Mouse (Mus musculus): ENCODE data around the gene Ror1. TPM values are rescaled to one million over a fixed set of nuclear protein-coding genes. Genes with fewer than 3 reads are reported as not detected.

Ror1 gene
- total and polyA plus RNA-seq, 3 experiments = 0.05 TPM; not detected in 2

DNA sequence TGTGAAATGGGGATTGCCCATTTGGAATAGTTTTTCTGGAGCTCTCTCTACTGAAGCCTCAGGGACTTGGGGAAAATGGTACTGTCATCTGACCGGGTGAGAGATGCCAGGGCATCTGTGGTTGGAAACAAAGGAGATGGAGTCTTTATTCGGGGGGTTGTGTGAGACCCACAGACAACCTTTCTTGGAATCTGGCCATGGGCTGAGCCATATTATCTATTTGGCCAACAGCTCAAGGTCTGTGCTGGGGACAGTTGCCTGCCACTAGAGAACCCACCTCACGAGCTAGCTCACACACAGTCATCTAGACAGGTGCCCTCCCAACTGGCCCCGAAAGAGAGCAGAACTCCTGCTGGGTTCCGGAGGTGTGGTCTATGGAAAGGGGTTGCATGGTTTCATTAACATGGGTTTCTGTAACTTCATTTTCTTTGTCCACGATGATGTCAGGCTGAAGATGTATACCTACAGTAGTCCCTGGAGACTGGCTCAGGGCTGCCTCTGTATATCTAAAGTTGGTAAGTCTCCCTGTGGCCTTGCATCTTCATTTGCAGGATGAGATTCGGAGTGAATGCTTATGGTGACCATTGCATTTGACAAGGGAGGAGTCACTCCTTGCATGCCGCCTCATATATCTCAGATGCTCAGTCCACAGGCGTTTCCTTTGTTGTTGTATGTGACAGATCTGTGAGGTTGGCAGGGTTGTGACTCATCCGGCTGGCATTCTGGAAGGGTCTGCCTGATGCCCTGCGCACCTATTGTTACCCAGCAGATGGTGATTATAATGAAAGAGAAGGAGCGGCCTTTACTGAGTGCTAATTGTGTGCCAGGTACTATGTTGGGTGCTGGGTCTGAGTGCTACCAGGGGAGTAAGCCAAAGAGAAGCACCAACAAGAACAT is 32.7 kb downstream of the Ror1 start:
- no peaks in the 10 kb centered on the region for H3K4me1 ChIP-seq (ENCODE audit: insufficient read depth, low read depth, low read length)
- H3K36me3 ChIP-seq (replicated peaks) = no peaks in the 10 kb centered on the region
- ATAC-seq (ENCODE audit: extremely low read depth, insufficient number of reproducible peaks, low FRiP score, poor library complexity, severe bottlenecking) (no peak), DNase-seq (ENCODE audit: low spot score) (no peak)
- no peak overlapping the region for H3K4me3 ChIP-seq (ENCODE audit: low read depth, low read length)
- no peaks in the 10 kb centered on the region for H3K27me3 ChIP-seq (ENCODE audit: insufficient read depth, low read length)
- TF ChIP-seq GATA2 (IDR thresholded peaks at IDR 0.05; ENCODE audit: borderline replicate concordance, low read depth, low read length) (no peak), GATA1 (IDR thresholded peaks at IDR 0.05; ENCODE audit: borderline replicate concordance, low read length) (no peak), TAL1 (conservative IDR thresholded peaks at IDR 0.05; ENCODE audit: low read depth, low read length) (no peak), CTCF (IDR thresholded peaks at IDR 0.05; ENCODE audit: low read depth, low read length) (no peak), POLR2AphosphoS5 (IDR thresholded peaks at IDR 0.05; ENCODE audit: insufficient replicate concordance, low read depth, low read length) (no peak)
- H3K9me3 ChIP-seq (replicated peaks) = no peaks in the 10 kb centered on the region

DNA sequence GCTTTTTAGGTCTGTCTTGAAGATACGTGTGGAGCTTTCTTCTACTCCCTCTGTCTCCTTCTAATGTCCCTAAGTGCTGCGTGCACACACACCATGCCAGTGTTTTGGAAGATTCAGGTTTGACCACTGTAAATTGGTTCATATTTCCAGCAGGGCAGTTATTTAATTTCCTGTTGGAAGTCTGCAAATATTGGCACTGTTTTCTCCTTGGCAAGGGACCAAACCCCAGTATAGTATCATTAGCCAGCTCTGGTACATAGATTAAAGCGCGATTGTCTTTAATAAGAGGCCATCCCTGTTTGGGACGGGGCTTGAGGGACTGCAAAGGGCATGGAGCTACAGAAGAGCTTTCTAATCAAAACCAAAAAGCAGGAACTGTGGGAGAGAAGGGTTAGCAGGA is 33.6 kb downstream of the Ror1 start:
- H3K36me3 ChIP-seq (replicated peaks) = no peaks in the 10 kb centered on the region
- ATAC-seq (ENCODE audit: extremely low read depth, insufficient number of reproducible peaks, low FRiP score, poor library complexity, severe bottlenecking) (no peak), DNase-seq (ENCODE audit: low spot score) (no peak)
- no peak overlapping the region for H3K4me3 ChIP-seq (ENCODE audit: low read depth, low read length)
- H3K4me1 ChIP-seq (ENCODE audit: insufficient read depth, low read depth, low read length) = no peaks in the 10 kb centered on the region
- TF ChIP-seq TAL1 (conservative IDR thresholded peaks at IDR 0.05; ENCODE audit: low read depth, low read length) (no peak), CTCF (IDR thresholded peaks at IDR 0.05; ENCODE audit: low read depth, low read length) (no peak), GATA2 (IDR thresholded peaks at IDR 0.05; ENCODE audit: borderline replicate concordance, low read depth, low read length) (no peak), GATA1 (IDR thresholded peaks at IDR 0.05; ENCODE audit: borderline replicate concordance, low read length) (no peak), POLR2AphosphoS5 (IDR thresholded peaks at IDR 0.05; ENCODE audit: insufficient replicate concordance, low read depth, low read length) (no peak)
- H3K27me3 ChIP-seq (ENCODE audit: insufficient read depth, low read length) = no peaks in the 10 kb centered on the region
- no peaks in the 10 kb centered on the region for H3K9me3 ChIP-seq (replicated peaks)

DNA sequence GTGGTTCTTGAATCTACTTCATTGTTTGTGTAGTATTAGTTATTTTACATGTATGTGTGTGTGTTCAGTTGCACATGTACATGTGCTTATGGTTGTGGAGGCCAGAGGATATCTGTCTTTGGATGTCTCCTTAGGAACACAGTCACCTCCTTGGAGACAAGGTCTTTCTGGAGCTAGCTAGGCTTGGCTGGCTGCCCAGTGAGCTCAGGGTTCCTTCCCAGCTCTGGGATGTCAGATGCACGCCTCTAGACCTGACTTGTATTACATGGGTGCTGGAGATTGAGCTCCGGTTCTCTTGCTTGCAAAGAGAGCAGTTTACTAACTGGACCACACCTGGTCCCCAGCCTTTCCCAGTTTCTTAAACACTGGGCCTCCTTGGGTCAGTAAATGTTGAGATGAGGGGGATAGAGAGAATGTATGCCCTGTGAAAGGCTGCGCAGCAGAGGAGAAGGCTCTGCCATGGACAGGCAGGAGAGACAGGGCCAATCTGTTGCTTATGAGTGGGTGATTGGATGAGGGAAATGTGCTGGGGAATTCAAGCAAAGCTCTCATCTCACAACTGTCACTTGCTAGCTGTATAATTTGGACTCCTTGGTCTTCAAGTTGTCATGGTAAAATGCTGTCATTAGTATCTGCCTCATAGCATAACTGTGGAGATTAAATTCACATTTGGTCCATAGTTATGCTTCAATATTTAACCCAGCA is 35.3 kb downstream of the Ror1 start:
- no peak for DNase-seq (ENCODE audit: low spot score)
- Histone ChIP-seq H3K36me3 (replicated peaks) (no peaks in the 10 kb centered on the region), H3K4me1 (ENCODE audit: insufficient read depth, low read depth, low read length) (no peaks in the 10 kb centered on the region), H3K9me3 (replicated peaks) (no peaks in the 10 kb centered on the region), H3K27me3 (ENCODE audit: insufficient read depth, low read length) (no peaks in the 10 kb centered on the region), H3K4me3 (ENCODE audit: low read depth, low read length) (no peak overlapping the region)
- ATAC-seq (ENCODE audit: extremely low read depth, insufficient number of reproducible peaks, low FRiP score, poor library complexity, severe bottlenecking) = no peak
- TF ChIP-seq TAL1 (conservative IDR thresholded peaks at IDR 0.05; ENCODE audit: low read depth, low read length) = no peak
- no peak for TF ChIP-seq GATA1 (IDR thresholded peaks at IDR 0.05; ENCODE audit: borderline replicate concordance, low read length)
- no peak for TF ChIP-seq CTCF (IDR thresholded peaks at IDR 0.05; ENCODE audit: low read depth, low read length)
- TF ChIP-seq POLR2AphosphoS5 (IDR thresholded peaks at IDR 0.05; ENCODE audit: insufficient replicate concordance, low read depth, low read length) = no peak
- TF ChIP-seq GATA2 (IDR thresholded peaks at IDR 0.05; ENCODE audit: borderline replicate concordance, low read depth, low read length) = no peak

DNA sequence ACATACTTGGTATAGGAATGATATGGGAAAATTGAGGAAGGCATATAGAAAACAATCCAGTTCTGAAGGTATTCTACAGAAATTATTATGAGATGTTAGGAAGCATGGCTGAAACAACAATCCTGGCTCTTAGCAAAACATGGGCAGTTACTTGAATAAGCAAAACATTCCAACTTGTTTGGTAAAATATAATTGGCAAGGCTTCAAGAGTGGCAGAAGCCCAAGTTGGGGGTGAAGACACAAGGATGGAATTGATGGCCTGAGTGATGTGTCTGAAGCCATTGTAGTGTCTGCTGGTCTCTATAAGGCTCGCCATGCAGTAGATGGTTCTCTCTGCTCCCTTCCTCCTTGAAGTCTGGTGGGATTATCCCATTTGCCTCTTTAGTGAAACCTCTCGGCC is 35.9 kb downstream of the Ror1 start:
- H3K4me3 ChIP-seq (ENCODE audit: low read depth, low read length) = no peak overlapping the region
- no peaks in the 10 kb centered on the region for H3K4me1 ChIP-seq (ENCODE audit: insufficient read depth, low read depth, low read length)
- no peaks in the 10 kb centered on the region for H3K9me3 ChIP-seq (replicated peaks)
- no peak for TF ChIP-seq CTCF (IDR thresholded peaks at IDR 0.05; ENCODE audit: low read depth, low read length)
- no peak for TF ChIP-seq TAL1 (conservative IDR thresholded peaks at IDR 0.05; ENCODE audit: low read depth, low read length)
- no peak for TF ChIP-seq POLR2AphosphoS5 (IDR thresholded peaks at IDR 0.05; ENCODE audit: insufficient replicate concordance, low read depth, low read length)
- TF ChIP-seq GATA1 (IDR thresholded peaks at IDR 0.05; ENCODE audit: borderline replicate concordance, low read length) = no peak
- no peak for TF ChIP-seq GATA2 (IDR thresholded peaks at IDR 0.05; ENCODE audit: borderline replicate concordance, low read depth, low read length)
- DNase-seq (ENCODE audit: low spot score) = no peak
- H3K36me3 ChIP-seq (replicated peaks) = no peaks in the 10 kb centered on the region
- ATAC-seq (ENCODE audit: extremely low read depth, insufficient number of reproducible peaks, low FRiP score, poor library complexity, severe bottlenecking) = no peak
- H3K27me3 ChIP-seq (ENCODE audit: insufficient read depth, low read length) = no peaks in the 10 kb centered on the region

DNA sequence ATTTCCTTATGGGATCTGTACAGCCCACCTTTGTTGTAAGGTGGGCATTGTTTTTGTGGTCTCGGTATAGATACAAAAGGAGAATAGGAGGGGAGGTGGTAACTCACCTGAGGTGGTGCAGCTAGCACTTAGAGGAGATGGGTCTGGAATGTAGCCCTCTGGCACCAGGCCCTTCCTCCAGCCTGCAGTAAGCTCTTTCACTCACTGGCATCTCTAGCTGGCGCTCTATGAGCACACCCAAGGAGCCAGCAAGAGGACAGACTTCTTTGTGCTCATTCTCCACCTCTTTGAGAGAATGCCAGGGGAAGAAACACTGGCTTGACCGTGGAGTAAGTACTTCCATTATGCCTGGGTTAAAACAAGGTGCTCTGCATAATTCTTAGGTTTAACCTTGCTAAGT is 36.7 kb downstream of the Ror1 start:
- H3K9me3 ChIP-seq (replicated peaks) = no peaks in the 10 kb centered on the region
- no peaks in the 10 kb centered on the region for H3K27me3 ChIP-seq (ENCODE audit: insufficient read depth, low read length)
- ATAC-seq (ENCODE audit: extremely low read depth, insufficient number of reproducible peaks, low FRiP score, poor library complexity, severe bottlenecking) (no peak), DNase-seq (ENCODE audit: low spot score) (no peak)
- H3K36me3 ChIP-seq (replicated peaks) = no peaks in the 10 kb centered on the region
- H3K4me1 ChIP-seq (ENCODE audit: insufficient read depth, low read depth, low read length) = no peaks in the 10 kb centered on the region
- no peak for TF ChIP-seq CTCF (IDR thresholded peaks at IDR 0.05; ENCODE audit: low read depth, low read length)
- no peak for TF ChIP-seq TAL1 (conservative IDR thresholded peaks at IDR 0.05; ENCODE audit: low read depth, low read length)
- TF ChIP-seq POLR2AphosphoS5 (IDR thresholded peaks at IDR 0.05; ENCODE audit: insufficient replicate concordance, low read depth, low read length) = no peak
- no peak for TF ChIP-seq GATA1 (IDR thresholded peaks at IDR 0.05; ENCODE audit: borderline replicate concordance, low read length)
- no peak for TF ChIP-seq GATA2 (IDR thresholded peaks at IDR 0.05; ENCODE audit: borderline replicate concordance, low read depth, low read length)
- no peak overlapping the region for H3K4me3 ChIP-seq (ENCODE audit: low read depth, low read length)

DNA sequence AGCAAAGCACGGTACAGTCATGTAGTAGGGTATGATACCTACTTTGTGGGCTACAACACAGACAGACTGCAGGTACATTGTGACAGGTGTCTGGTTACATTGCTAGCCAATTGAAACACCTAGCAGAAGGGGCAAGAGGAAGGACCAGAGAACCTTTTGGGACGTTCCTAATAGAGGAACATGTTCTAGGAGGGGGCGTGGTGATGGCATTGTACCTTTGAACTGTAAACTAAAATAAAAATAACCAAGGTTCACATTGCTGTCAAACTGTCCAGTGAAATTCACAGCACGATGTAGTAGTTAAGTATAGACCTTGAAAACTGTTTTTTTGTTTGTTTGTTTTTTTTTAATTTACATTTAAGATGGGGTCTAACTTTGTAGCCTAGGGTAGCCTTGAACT is 40.5 kb downstream of the Ror1 start:
- no peak overlapping the region for H3K4me3 ChIP-seq (ENCODE audit: low read depth, low read length)
- no peaks in the 10 kb centered on the region for H3K27me3 ChIP-seq (ENCODE audit: insufficient read depth, low read length)
- no peaks in the 10 kb centered on the region for H3K4me1 ChIP-seq (ENCODE audit: insufficient read depth, low read depth, low read length)
- no peaks in the 10 kb centered on the region for H3K36me3 ChIP-seq (replicated peaks)
- ATAC-seq (ENCODE audit: extremely low read depth, insufficient number of reproducible peaks, low FRiP score, poor library complexity, severe bottlenecking) (no peak), DNase-seq (ENCODE audit: low spot score) (no peak)
- TF ChIP-seq CTCF (IDR thresholded peaks at IDR 0.05; ENCODE audit: low read depth, low read length) (no peak), POLR2AphosphoS5 (IDR thresholded peaks at IDR 0.05; ENCODE audit: insufficient replicate concordance, low read depth, low read length) (no peak), TAL1 (conservative IDR thresholded peaks at IDR 0.05; ENCODE audit: low read depth, low read length) (no peak), GATA2 (IDR thresholded peaks at IDR 0.05; ENCODE audit: borderline replicate concordance, low read depth, low read length) (no peak), GATA1 (IDR thresholded peaks at IDR 0.05; ENCODE audit: borderline replicate concordance, low read length) (no peak)
- H3K9me3 ChIP-seq (replicated peaks) = no peaks in the 10 kb centered on the region
